Mouse (Mus musculus) kidney, embryonic 15.5 days (tissue): Measurements from ENCODE around the gene Grap2. TPM values are rescaled to one million over a fixed set of nuclear protein-coding genes. Genes with fewer than 3 reads are reported as not detected.
A peak's percentile ranks its signal among the peaks of the same experiment; 100 is the strongest.

Source experiments
- ATAC-seq: fragments of 200-750 bp; cut with Nextera tagmentation; replicated peaks from 2 replicates; pipeline ENCODE4 v1.8.0; 2017; ENCODE audit warnings: moderate TSS enrichment; ENCODE audit not compliant: low FRiP score
- H3K27ac ChIP-seq: fragments of 300-500 bp; sonication (generic); 2 replicates; pipeline ENCODE4 v1.5.1; 2015; ENCODE audit warnings: mild to moderate bottlenecking, inconsistent platforms
- H3K27me3 ChIP-seq: fragments of 300-500 bp; sonication (generic); 2 replicates; pipeline ENCODE4 v1.6.1; 2015; ENCODE audit warnings: inconsistent platforms
- H3K36me3 ChIP-seq: fragments of 300-500 bp; sonication (generic); 2 replicates; pipeline ENCODE4 v1.6.1; 2015; ENCODE audit warnings: inconsistent platforms
- H3K4me1 ChIP-seq: fragments of 300-500 bp; sonication (generic); 2 replicates; pipeline ENCODE4 v1.6.1; 2015; ENCODE audit warnings: inconsistent platforms
- H3K4me2 ChIP-seq: fragments of 300-500 bp; sonication (generic); 2 replicates; pipeline ENCODE4 v1.6.1; 2015; ENCODE audit warnings: moderate library complexity, mild to moderate bottlenecking, inconsistent platforms
- H3K4me3 ChIP-seq: fragments of 300-500 bp; sonication (generic); replicated peaks from 2 replicates; pipeline ENCODE4 v1.5.1; 2015; ENCODE audit warnings: mild to moderate bottlenecking, inconsistent platforms
- H3K9ac ChIP-seq: fragments of 300-500 bp; sonication (generic); 2 replicates; pipeline ENCODE4 v1.6.1; 2015; ENCODE audit warnings: mild to moderate bottlenecking, inconsistent platforms
- H3K9me3 ChIP-seq: fragments of 300-500 bp; sonication (generic); replicated peaks from 2 replicates; pipeline ENCODE4 v1.6.1; 2016; ENCODE audit warnings: inconsistent platforms
- WGBS: fragments of 180-500 bp; shearing (Covaris S2); methylation state at CpG from one replicate; pipeline ENCODE4 v1.1.7; 2015; ENCODE audit warnings: mixed read lengths; 5-methylcytosine and 5-hydroxymethylcytosine counted together
- polyA plus RNA-seq: library from polyadenylated mRNA; unstranded; fragments of >200 nt; fragmentation: Nextera tagmentation; extraction: Ambion mirVana; gene quantifications from 2 replicates; pipeline ENCODE4 v1.2.1, GENCODE M21; 2015

The Grap2 gene
- polyA plus RNA-seq, 1 experiment from 2014 or later, result 1.4 TPM

GRCm38 (mm10) chr15:80582581-80583495, 10.4 kb downstream of the Grap2 start:
- peaks cover 8% of the 10 kb centered on the region; the same call in 1 of the 2 replicates for H3K4me1 ChIP-seq
- no peaks in the 10 kb centered on the region for H3K36me3 ChIP-seq
- no peak overlapping the region; the same call in 1 of the 2 replicates for H3K27ac ChIP-seq
- no peak overlapping the region for H3K4me2 ChIP-seq
- H3K4me3 ChIP-seq, result no peak overlapping the region
- no peak for ATAC-seq
- H3K27me3 ChIP-seq, result peaks cover 23% of the 10 kb centered on the region
- 62% methylated on average over 19 of the region's 20 CpGs for WGBS
- no peak overlapping the region for H3K9ac ChIP-seq
- H3K9me3 ChIP-seq, result no peaks in the 10 kb centered on the region

- ATAC-seq, result no peak
- Histone ChIP-seq H3K27ac (no peak overlapping the region), H3K36me3 (no peaks in the 10 kb centered on the region), H3K4me2 (no peak overlapping the region), H3K27me3 (peaks cover 3% of the 10 kb centered on the region; the same call in 1 of the 2 replicates), H3K4me3 (no peak overlapping the region), H3K4me1 (peaks cover 8% of the 10 kb centered on the region; the same call in 1 of the 2 replicates), H3K9ac (no peak overlapping the region), H3K9me3 (no peaks in the 10 kb centered on the region)
- WGBS, result 38% methylated on average over 4 of the region's 4 CpGs
Measured at GRCm38 (mm10) chr15:80586296-80586695, 13.9 kb downstream of the Grap2 start.

- Histone ChIP-seq H3K27ac (no peak overlapping the region), H3K4me1 (peaks cover 10% of the 10 kb centered on the region; the same call in 1 of the 2 replicates), H3K4me2 (no peak overlapping the region), H3K36me3 (no peaks in the 10 kb centered on the region), H3K9me3 (no peaks in the 10 kb centered on the region), H3K4me3 (no peak overlapping the region), H3K27me3 (no peaks in the 10 kb centered on the region), H3K9ac (no peak overlapping the region)
- WGBS, result 86% methylated on average over 5 of the region's 5 CpGs
- ATAC-seq, result no peak
Measured at GRCm38 (mm10) chr15:80590641-80591040, 18.2 kb downstream of the Grap2 start.

- Histone ChIP-seq H3K4me1 (0 out of 2 replicates have a peak, but pooled peaks cover 2% of the 10 kb centered on the region), H3K36me3 (no peaks in the 10 kb centered on the region), H3K9me3 (no peaks in the 10 kb centered on the region), H3K27ac (no peak overlapping the region), H3K4me2 (no peak overlapping the region), H3K9ac (no peak overlapping the region), H3K27me3 (no peaks in the 10 kb centered on the region), H3K4me3 (no peak overlapping the region)
- ATAC-seq, result no peak
- WGBS, result 82% methylated on average over 6 of the region's 6 CpGs
Measured at GRCm38 (mm10) chr15:80592737-80593136, 20.3 kb downstream of the Grap2 start.

- Histone ChIP-seq H3K9me3 (no peaks in the 10 kb centered on the region), H3K9ac (no peak overlapping the region), H3K27me3 (no peaks in the 10 kb centered on the region), H3K4me1 (peaks cover 7% of the 10 kb centered on the region), H3K4me2 (no peak overlapping the region), H3K4me3 (no peak overlapping the region), H3K36me3 (no peaks in the 10 kb centered on the region), H3K27ac (no peak overlapping the region)
- 53% methylated on average over 5 of the region's 5 CpGs for WGBS
- no peak for ATAC-seq
Measured at GRCm38 (mm10) chr15:80593877-80594276, 21.5 kb downstream of the Grap2 start.

- Histone ChIP-seq H3K36me3 (no peaks in the 10 kb centered on the region), H3K4me2 (peak overlapping the region; percentile 44), H3K27me3 (no peaks in the 10 kb centered on the region), H3K4me3 (0 out of 2 replicates have a peak overlapping the region, but pooled peaks have one; percentile 14), H3K27ac (no peak overlapping the region), H3K9me3 (no peaks in the 10 kb centered on the region), H3K4me1 (peaks cover 13% of the 10 kb centered on the region), H3K9ac (no peak overlapping the region)
- 70% methylated on average over 12 of the region's 12 CpGs for WGBS
- no peak for ATAC-seq
Measured at GRCm38 (mm10) chr15:80598750-80599149, 26.4 kb downstream of the Grap2 start.

- no peak overlapping the region for H3K27ac ChIP-seq
- H3K9me3 ChIP-seq, result no peaks in the 10 kb centered on the region
- peak overlapping the region; percentile 44 for H3K4me2 ChIP-seq
- no peaks in the 10 kb centered on the region for H3K36me3 ChIP-seq
- 40% methylated on average over 16 of the region's 16 CpGs for WGBS
- H3K4me3 ChIP-seq, result 0 out of 2 replicates have a peak overlapping the region, but pooled peaks have one; percentile 14
- ATAC-seq, result no peak
- peaks cover 13% of the 10 kb centered on the region for H3K4me1 ChIP-seq
- H3K9ac ChIP-seq, result no peak overlapping the region
- no peaks in the 10 kb centered on the region for H3K27me3 ChIP-seq
Measured at GRCm38 (mm10) chr15:80599213-80599750, 26.9 kb downstream of the Grap2 start.

- Histone ChIP-seq H3K27ac (no peak overlapping the region), H3K4me2 (no peak overlapping the region), H3K4me3 (no peak overlapping the region), H3K4me1 (peaks cover 11% of the 10 kb centered on the region), H3K27me3 (no peaks in the 10 kb centered on the region), H3K36me3 (no peaks in the 10 kb centered on the region), H3K9ac (no peak overlapping the region), H3K9me3 (no peaks in the 10 kb centered on the region)
- no peak for ATAC-seq
- 70% methylated on average over 4 of the region's 4 CpGs for WGBS
Measured at GRCm38 (mm10) chr15:80599843-80600242, 27.4 kb downstream of the Grap2 start.

- Histone ChIP-seq H3K9me3 (no peaks in the 10 kb centered on the region), H3K36me3 (no peaks in the 10 kb centered on the region), H3K4me1 (peaks cover 11% of the 10 kb centered on the region), H3K9ac (no peak overlapping the region), H3K27me3 (no peaks in the 10 kb centered on the region), H3K27ac (no peak overlapping the region), H3K4me2 (no peak overlapping the region), H3K4me3 (no peak overlapping the region)
- WGBS, result 66% methylated on average over 7 of the region's 7 CpGs
- no peak for ATAC-seq
Measured at GRCm38 (mm10) chr15:80601456-80601855, 29.1 kb downstream of the Grap2 start.

GRCm38 (mm10) chr15:80602487-80602886, 30.1 kb downstream of the Grap2 start:
- Histone ChIP-seq H3K27me3 (no peaks in the 10 kb centered on the region), H3K9me3 (no peaks in the 10 kb centered on the region), H3K4me1 (peaks cover 11% of the 10 kb centered on the region), H3K27ac (no peak overlapping the region), H3K36me3 (no peaks in the 10 kb centered on the region), H3K9ac (no peak overlapping the region), H3K4me2 (no peak overlapping the region), H3K4me3 (no peak overlapping the region)
- 61% methylated on average over 7 of the region's 7 CpGs for WGBS
- ATAC-seq, result no peak

GRCm38 (mm10) chr15:80604026-80604425, 31.6 kb downstream of the Grap2 start:
- Histone ChIP-seq H3K4me2 (no peak overlapping the region), H3K9me3 (no peaks in the 10 kb centered on the region), H3K9ac (no peak overlapping the region), H3K27me3 (no peaks in the 10 kb centered on the region), H3K4me3 (no peak overlapping the region), H3K27ac (no peak overlapping the region), H3K36me3 (no peaks in the 10 kb centered on the region), H3K4me1 (peaks cover 4% of the 10 kb centered on the region)
- ATAC-seq, result no peak
- 93% methylated on average over 6 of the region's 6 CpGs for WGBS

- 74% methylated on average over 3 of the region's 3 CpGs for WGBS
- Histone ChIP-seq H3K4me1 (peaks cover 2% of the 10 kb centered on the region; the same call in 1 of the 2 replicates), H3K9ac (no peak overlapping the region), H3K27me3 (no peaks in the 10 kb centered on the region), H3K4me2 (no peak overlapping the region), H3K4me3 (no peak overlapping the region), H3K9me3 (no peaks in the 10 kb centered on the region), H3K36me3 (no peaks in the 10 kb centered on the region), H3K27ac (no peak overlapping the region)
- ATAC-seq, result no peak
Measured at GRCm38 (mm10) chr15:80607970-80608369, 35.6 kb downstream of the Grap2 start.
